Mouse (Mus musculus): ENCODE data around the gene CT030661.1. TPM values are rescaled to one million over a fixed set of nuclear protein-coding genes. Genes with fewer than 3 reads are reported as not detected.

CT030661.1 gene
- polyA plus RNA-seq, 1 experiment from 2014 or later: 14.0 TPM

Other genes with a start within 250 kb of the CT030661.1 start
- 1.4 and 1.6 TPM in 2 replicates for gene Zfp947, start 148.6 kb downstream of the CT030661.1 start, polyA plus RNA-seq (2014; fragmentation: Nextera tagmentation; extraction: Ambion mirVana)
- gene Zfp994, start 89.2 kb downstream of the CT030661.1 start, polyA plus RNA-seq (2014; fragmentation: Nextera tagmentation; extraction: Ambion mirVana): 3.5 and 3.9 TPM in 2 replicates
- 13.5 and 14.2 TPM in 2 replicates for gene Zfp944, start 46.6 kb upstream of the CT030661.1 start, polyA plus RNA-seq (2014; fragmentation: Nextera tagmentation; extraction: Ambion mirVana)
- 10.4 and 11.4 TPM in 2 replicates for gene Zfp758, start 46.6 kb upstream of the CT030661.1 start, polyA plus RNA-seq (2014; fragmentation: Nextera tagmentation; extraction: Ambion mirVana)
- gene Zfp946, start 109.4 kb upstream of the CT030661.1 start, polyA plus RNA-seq (2014; fragmentation: Nextera tagmentation; extraction: Ambion mirVana): 41.9 and 48.5 TPM in 2 replicates

Measured in neural tube, embryonic 14.5 days (tissue).